Mouse (Mus musculus): ENCODE measurements around the gene Pum2.
A peak's percentile ranks its signal among the peaks of the same experiment; 100 is the strongest.
"Not testable (repeated sequence)": the region's sequence is repeated elsewhere in the genome, so short reads cannot be mapped to it uniquely, and the experiment has no call there.

The Pum2 gene

GRCm38 (mm10) chr12:8669846-8670245 lies 4.1 kb upstream of the Pum2 start:
- no peak for DNase-seq

- DNase-seq, result no peak
These were observed 587 bp upstream of the Pum2 start for GRCm38 (mm10) chr12:8673121-8673973.

GRCm38 (mm10) chr12:8674377-8674864 lies 487 bp downstream of the Pum2 start:
- peak; percentile 70 for DNase-seq

- DNase-seq, result no peak
These were observed 982 bp downstream of the Pum2 start for GRCm38 (mm10) chr12:8674891-8675341.

- no peak for DNase-seq
These were observed 1.4 kb downstream of the Pum2 start for GRCm38 (mm10) chr12:8675361-8675760.

GRCm38 (mm10) chr12:8676341-8676740 lies 2.4 kb downstream of the Pum2 start:
- DNase-seq, result no peak

GRCm38 (mm10) chr12:8677926-8678325 lies 4.0 kb downstream of the Pum2 start:
- DNase-seq, result no peak

GRCm38 (mm10) chr12:8684200-8684599 lies 10.3 kb downstream of the Pum2 start:
- no peak for DNase-seq

- no peak for DNase-seq
These were observed 11.1 kb downstream of the Pum2 start for GRCm38 (mm10) chr12:8685036-8685435.

GRCm38 (mm10) chr12:8689882-8690281 lies 15.9 kb downstream of the Pum2 start:
- DNase-seq, result not testable (repeated sequence)

GRCm38 (mm10) chr12:8698895-8699294 lies 25.0 kb downstream of the Pum2 start:
- peak; percentile 39 for DNase-seq

GRCm38 (mm10) chr12:8703988-8704387 lies 30.1 kb downstream of the Pum2 start:
- DNase-seq, result no peak

- DNase-seq, result peak; percentile 10
These were observed 34.9 kb downstream of the Pum2 start for GRCm38 (mm10) chr12:8708876-8709275.

GRCm38 (mm10) chr12:8712665-8713064 lies 38.7 kb downstream of the Pum2 start:
- DNase-seq, result no peak

- DNase-seq, result no peak
These were observed 42.2 kb downstream of the Pum2 start for GRCm38 (mm10) chr12:8716093-8716492.

- no peak for DNase-seq
These were observed 53.0 kb downstream of the Pum2 start for GRCm38 (mm10) chr12:8726890-8727289.

- DNase-seq, result no peak
These were observed 54.8 kb downstream of the Pum2 start for GRCm38 (mm10) chr12:8728739-8729138.

- DNase-seq, result no peak
These were observed 79.7 kb downstream of the Pum2 start for GRCm38 (mm10) chr12:8753654-8754053.

GRCm38 (mm10) chr12:8754116-8754515 lies 80.2 kb downstream of the Pum2 start:
- DNase-seq, result no peak

- DNase-seq, result no peak
These were observed 84.1 kb downstream of the Pum2 start for GRCm38 (mm10) chr12:8758029-8758428.

- DNase-seq, result no peak
These were observed 85.2 kb downstream of the Pum2 start for GRCm38 (mm10) chr12:8759115-8759514.

- no peak for DNase-seq
These were observed 85.8 kb downstream of the Pum2 start for GRCm38 (mm10) chr12:8759779-8760178.

GRCm38 (mm10) chr12:8760561-8760960 lies 86.6 kb downstream of the Pum2 start:
- DNase-seq, result no peak

- no peak for DNase-seq
These were observed 87.1 kb downstream of the Pum2 start for GRCm38 (mm10) chr12:8761058-8761457.

- no peak for DNase-seq
These were observed 88.7 kb downstream of the Pum2 start for GRCm38 (mm10) chr12:8762667-8763066.
